Mouse (Mus musculus) cerebellum, adult 2 months (tissue): ENCODE measurements around the gene Cox18.

Experiments used
- CTCF ChIP-seq: fragments of 200-500 bp; IDR thresholded peaks from 2 replicates; pipeline ENCODE4 v1.5.1; 2011; ENCODE audit warnings: low read depth, mild to moderate bottlenecking, control low read depth, low read length, moderate library complexity, borderline replicate concordance; ENCODE audit not compliant: insufficient read depth
- POLR2A ChIP-seq: fragments of 200-500 bp; IDR thresholded peaks from 2 replicates; pipeline ENCODE4 v1.6.1; 2011; ENCODE audit warnings: low read length, control low read depth, borderline replicate concordance; ENCODE audit not compliant: insufficient read depth

DNA sequence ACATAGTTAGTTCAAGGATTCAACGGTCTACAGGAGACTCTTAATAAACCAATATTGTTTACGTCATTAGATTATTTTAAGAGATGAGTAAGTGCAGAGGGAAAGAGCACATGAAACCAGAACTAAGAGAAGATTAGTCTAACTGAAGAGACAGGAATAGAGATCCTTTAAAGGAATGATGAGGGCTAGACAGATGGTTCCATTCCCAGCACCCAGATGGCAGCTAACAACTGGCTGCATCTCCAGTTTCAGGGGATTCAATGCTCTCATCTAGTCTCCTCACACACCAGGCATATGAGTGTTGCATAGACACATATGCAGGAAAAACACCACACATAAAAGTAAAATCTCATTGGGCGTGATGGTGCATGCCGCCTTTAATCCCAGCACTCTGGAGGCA is 9.5 kb upstream of the Cox18 start:
- no peak for TF ChIP-seq CTCF
- TF ChIP-seq POLR2A: no peak
